Mouse (Mus musculus) forebrain, embryonic 10.5 days (tissue): ENCODE results near the gene Gm2431. TPM values are rescaled to one million over a fixed set of nuclear protein-coding genes. Genes with fewer than 3 reads are reported as not detected.

Experiments used
- polyA plus RNA-seq: library from polyadenylated mRNA; unstranded; fragments of >200 nt; fragmentation: Nextera tagmentation; extraction: Ambion mirVana; gene quantifications from 2 replicates; pipeline ENCODE4 v1.2.1, GENCODE M21; 2016

Gene Gm2431
- polyA plus RNA-seq, 1 experiment from 2014 or later: not detected

Other genes with a start within 250 kb of the Gm2431 start
- gene Mob2, start 197.3 kb downstream of the Gm2431 start, polyA plus RNA-seq: 60.9 and 65.7 TPM in 2 replicates
- gene Dusp8, start 162.5 kb downstream of the Gm2431 start, polyA plus RNA-seq: 3.6 and 7.3 TPM in 2 replicates
- gene Gm45618, start 137.6 kb downstream of the Gm2431 start, polyA plus RNA-seq: 0.38 TPM in 1 of 2 replicates, not detected in the other
- not detected in 2 replicates for gene Gm39115, start 122.3 kb downstream of the Gm2431 start, polyA plus RNA-seq
- not detected in 2 replicates for gene Gm45337, start 113.7 kb downstream of the Gm2431 start, polyA plus RNA-seq
- gene Gm29735, start 101.2 kb downstream of the Gm2431 start, polyA plus RNA-seq: not detected in 2 replicates
- not detected in 2 replicates for gene Gm4553, start 92.6 kb downstream of the Gm2431 start, polyA plus RNA-seq
- gene Krtap5-2, start 82.3 kb downstream of the Gm2431 start, polyA plus RNA-seq: not detected in 2 replicates
- not detected in 2 replicates for gene Gm10153, start 68.0 kb downstream of the Gm2431 start, polyA plus RNA-seq
- not detected in 2 replicates for gene Krtap5-3, start 57.0 kb downstream of the Gm2431 start, polyA plus RNA-seq
- gene Gm7579, start 46.5 kb downstream of the Gm2431 start, polyA plus RNA-seq: not detected in 2 replicates
- not detected in 2 replicates for gene Krtap5-5, start 28.4 kb downstream of the Gm2431 start, polyA plus RNA-seq
- not detected in 2 replicates for gene Gm40460, start 17.3 kb downstream of the Gm2431 start, polyA plus RNA-seq
- not detected in 2 replicates for gene Gm4559, start 16.0 kb upstream of the Gm2431 start, polyA plus RNA-seq
- gene Krtap5-1, start 38.8 kb upstream of the Gm2431 start, polyA plus RNA-seq: not detected in 2 replicates
- gene Krtap5-4, start 45.2 kb upstream of the Gm2431 start, polyA plus RNA-seq: not detected in 2 replicates
- gene Ifitm10, start 115.4 kb upstream of the Gm2431 start, polyA plus RNA-seq: 0.51 and 1.00 TPM in 2 replicates
- gene Gm49369, start 124.3 kb upstream of the Gm2431 start, polyA plus RNA-seq: not detected in 2 replicates
- 135 and 142 TPM in 2 replicates for gene Ctsd, start 129.7 kb upstream of the Gm2431 start, polyA plus RNA-seq
- 0.18 TPM in 1 of 2 replicates, not detected in the other for gene Syt8, start 176.5 kb upstream of the Gm2431 start, polyA plus RNA-seq
- gene Tnni2, start 183.5 kb upstream of the Gm2431 start, polyA plus RNA-seq: 0.46 and 1.4 TPM in 2 replicates
- gene Lsp1, start 202.5 kb upstream of the Gm2431 start, polyA plus RNA-seq: 10.7 and 12.0 TPM in 2 replicates
- 0.33 and 1.1 TPM in 2 replicates for gene Tnnt3, start 240.5 kb upstream of the Gm2431 start, polyA plus RNA-seq